Mouse (Mus musculus) testis, adult 2 months (tissue): ENCODE measurements around the gene Igsf21. TPM values are rescaled to one million over a fixed set of nuclear protein-coding genes. Genes with fewer than 3 reads are reported as not detected.

Experiments
- H3K27ac ChIP-seq: fragments of 200-500 bp; 2 replicates; pipeline ENCODE4 v1.5.1; 2012; ENCODE audit warnings: low read depth, low read length; ENCODE audit not compliant: control insufficient read depth, insufficient read depth
- H3K27me3 ChIP-seq: fragments of 200-500 bp; 2 replicates; pipeline ENCODE4 v1.6.1; 2012; ENCODE audit warnings: mild to moderate bottlenecking, low read length, moderate library complexity; ENCODE audit not compliant: control insufficient read depth, insufficient read depth
- H3K36me3 ChIP-seq: fragments of 200-500 bp; 2 replicates; pipeline ENCODE4 v1.6.1; 2012; ENCODE audit warnings: mild to moderate bottlenecking, low read length; ENCODE audit not compliant: control insufficient read depth, insufficient read depth
- H3K4me1 ChIP-seq: fragments of 200-500 bp; 2 replicates; pipeline ENCODE4 v1.6.1; 2012; ENCODE audit warnings: low read length; ENCODE audit not compliant: control insufficient read depth, insufficient read depth
- H3K4me3 ChIP-seq: fragments of 200-500 bp; 2 replicates; pipeline ENCODE4 v1.5.1; 2012; ENCODE audit warnings: low read depth, mild to moderate bottlenecking, low read length, moderate library complexity, mixed read lengths; ENCODE audit not compliant: control insufficient read depth
- CTCF ChIP-seq: fragments of 200-500 bp; IDR thresholded peaks from 2 replicates; pipeline ENCODE4 v1.5.1; 2012; ENCODE audit warnings: low read depth, mild to moderate bottlenecking, inconsistent platforms, low read length, moderate library complexity; ENCODE audit not compliant: control insufficient read depth, insufficient read depth, insufficient replicate concordance
- POLR2A ChIP-seq: fragments of 200-500 bp; IDR thresholded peaks from 2 replicates; pipeline ENCODE4 v1.6.1; 2012; ENCODE audit warnings: low read depth, mild to moderate bottlenecking, inconsistent platforms, low read length, moderate library complexity; ENCODE audit not compliant: control insufficient read depth
- polyA plus RNA-seq: library from polyadenylated mRNA; depleted of rRNA; stranded (reverse); fragments of >200 nt; gene quantifications from 2 replicates; pipeline ENCODE4 v1.2.3, GENCODE M21; 2012

The Igsf21 gene
- polyA plus RNA-seq, 1 experiment = 0.41 TPM

- H3K4me3 ChIP-seq = no peak overlapping the region
- no peaks in the 10 kb centered on the region for H3K27me3 ChIP-seq
- H3K27ac ChIP-seq = no peak overlapping the region
- no peaks in the 10 kb centered on the region for H3K36me3 ChIP-seq
- H3K4me1 ChIP-seq = no peaks in the 10 kb centered on the region
- TF ChIP-seq CTCF = no peak
- no peak for TF ChIP-seq POLR2A
These were observed 11.0 kb downstream of the Igsf21 start for GRCm38 (mm10) chr4:140235361-140236153.

DNA sequence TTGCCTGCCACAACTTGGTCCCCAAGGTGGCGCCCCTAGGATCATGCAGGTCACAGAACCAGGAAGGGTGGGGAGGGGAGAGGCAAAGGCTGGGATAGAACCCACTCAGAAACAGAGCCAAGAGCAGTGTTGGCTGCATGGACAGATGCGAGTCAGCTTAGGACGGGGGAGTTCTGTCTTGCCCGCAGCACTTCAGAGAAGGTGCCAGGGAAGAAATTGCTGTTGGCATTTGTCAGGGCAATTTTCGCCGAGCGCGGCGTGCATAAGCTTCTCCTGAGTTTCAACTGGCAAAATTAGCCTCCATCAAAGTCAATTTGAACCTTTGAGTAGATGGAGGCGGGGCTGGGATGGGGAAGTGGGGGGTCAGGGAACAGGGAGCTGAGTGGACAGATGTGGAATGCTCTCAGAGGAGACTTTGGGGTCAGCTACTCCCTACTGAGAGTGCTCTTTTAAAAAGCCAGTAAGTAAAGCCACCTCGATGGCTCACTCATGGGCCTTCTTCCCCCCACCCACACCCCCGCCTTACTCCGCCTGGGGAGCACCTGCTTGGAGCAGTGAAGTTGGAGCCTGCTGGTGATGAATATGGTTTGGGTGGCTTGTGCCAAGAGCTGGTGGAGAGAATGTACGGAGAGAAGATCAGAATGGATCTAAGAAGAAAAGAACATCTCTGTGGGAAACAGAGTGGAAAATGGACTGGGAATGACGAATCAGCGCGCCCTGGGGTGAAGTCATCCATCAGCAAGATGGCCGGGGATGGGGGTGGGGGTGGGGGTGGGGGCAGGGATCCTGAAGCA is 12.0 kb downstream of the Igsf21 start:
- Histone ChIP-seq H3K36me3 (no peaks in the 10 kb centered on the region), H3K27ac (no peak overlapping the region)

GRCm38 (mm10) chr4:140227837-140228236 is 18.7 kb downstream of the Igsf21 start:
- TF ChIP-seq CTCF (no peak), POLR2A (no peak)
- Histone ChIP-seq H3K36me3 (no peaks in the 10 kb centered on the region), H3K27me3 (no peaks in the 10 kb centered on the region), H3K4me1 (no peaks in the 10 kb centered on the region), H3K4me3 (no peak overlapping the region), H3K27ac (no peak overlapping the region)

More for the DNA sequence above, 12.0 kb downstream of the Igsf21 start:
- no peaks in the 10 kb centered on the region for H3K4me1 ChIP-seq
- TF ChIP-seq POLR2A (no peak), CTCF (no peak)
- H3K27me3 ChIP-seq = no peaks in the 10 kb centered on the region
- H3K4me3 ChIP-seq = no peak overlapping the region

GRCm38 (mm10) chr4:140225204-140225603 is 21.4 kb downstream of the Igsf21 start:
- Histone ChIP-seq H3K27me3 (no peaks in the 10 kb centered on the region), H3K36me3 (no peaks in the 10 kb centered on the region), H3K4me1 (no peaks in the 10 kb centered on the region), H3K27ac (no peak overlapping the region), H3K4me3 (no peak overlapping the region)
- TF ChIP-seq CTCF = no peak
- no peak for TF ChIP-seq POLR2A

GRCm38 (mm10) chr4:140224451-140224850 is 22.1 kb downstream of the Igsf21 start:
- Histone ChIP-seq H3K27me3 (no peaks in the 10 kb centered on the region), H3K4me3 (no peak overlapping the region), H3K4me1 (no peaks in the 10 kb centered on the region), H3K27ac (no peak overlapping the region), H3K36me3 (no peaks in the 10 kb centered on the region)
- TF ChIP-seq POLR2A (no peak), CTCF (no peak)

- TF ChIP-seq POLR2A (no peak), CTCF (no peak)
- H3K27ac ChIP-seq = no peak overlapping the region
- no peaks in the 10 kb centered on the region for H3K4me1 ChIP-seq
- H3K36me3 ChIP-seq = no peaks in the 10 kb centered on the region
- H3K4me3 ChIP-seq = no peak overlapping the region
- no peaks in the 10 kb centered on the region for H3K27me3 ChIP-seq
These were observed 23.5 kb downstream of the Igsf21 start for GRCm38 (mm10) chr4:140223067-140223466.
